Mouse (Mus musculus) spleen, adult 2 months (tissue): ENCODE results near the gene Ccnd3.

Source experiments
- CTCF ChIP-seq: fragments of 200-500 bp; IDR thresholded peaks from 2 replicates; pipeline ENCODE4 v1.5.1; 2011; ENCODE audit warnings: mild to moderate bottlenecking, inconsistent platforms; ENCODE audit not compliant: insufficient read depth, insufficient read length, insufficient replicate concordance; ENCODE audit errors: extremely low read depth
- POLR2A ChIP-seq: fragments of 200-500 bp; IDR thresholded peaks from 2 replicates; pipeline ENCODE4 v1.6.1; 2011; ENCODE audit warnings: low read depth, low read length, inconsistent platforms

DNA sequence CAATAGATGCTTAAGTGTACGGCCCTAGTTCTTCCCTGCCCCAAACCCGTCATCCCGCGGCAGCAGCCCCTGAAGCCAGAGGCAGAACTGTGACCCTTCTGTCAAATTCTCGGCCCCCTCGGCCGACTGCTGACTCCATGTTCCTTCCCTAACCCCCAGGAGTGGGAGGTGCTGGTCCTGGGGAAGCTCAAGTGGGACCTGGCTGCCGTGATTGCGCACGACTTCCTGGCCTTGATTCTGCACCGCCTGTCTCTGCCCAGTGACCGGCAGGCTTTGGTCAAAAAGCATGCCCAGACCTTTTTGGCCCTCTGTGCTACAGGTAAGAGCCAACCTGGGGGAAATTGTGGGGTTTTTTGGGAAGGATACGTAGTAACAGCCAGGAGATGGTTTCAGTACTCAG, 92.4 kb downstream of the Ccnd3 start:
- TF ChIP-seq CTCF, result no peak
- TF ChIP-seq POLR2A, result no peak
